Mouse (Mus musculus): Measurements from ENCODE around the gene Kpna7. TPM values are rescaled to one million over a fixed set of nuclear protein-coding genes. Genes with fewer than 3 reads are reported as not detected.

The Kpna7 gene
- total RNA-seq, 2 experiments from 2014 or later = not detected

Other genes with a start within 250 kb of the Kpna7 start
- gene Smurf1, start 118.2 kb downstream of the Kpna7 start, total RNA-seq (2014; fragmentation: Nextera tagmentation) = 2.0 and 5.9 TPM in 2 replicates
- 3.4 and 4.6 TPM in 2 replicates for gene Smurf1, start 118.2 kb downstream of the Kpna7 start, total RNA-seq (2017)
- not detected in 2 replicates for gene Gm4871, start 51.3 kb downstream of the Kpna7 start, total RNA-seq (2014; fragmentation: Nextera tagmentation)
- gene Gm4871, start 51.3 kb downstream of the Kpna7 start, total RNA-seq (2017) = not detected in 2 replicates
- not detected in 2 replicates for gene 1700018F24Rik, start 41.0 kb downstream of the Kpna7 start, total RNA-seq (2014; fragmentation: Nextera tagmentation)
- gene 1700018F24Rik, start 41.0 kb downstream of the Kpna7 start, total RNA-seq (2017) = not detected in 2 replicates
- gene Arpc1a, start 200 bp downstream of the Kpna7 start, total RNA-seq (2014; fragmentation: Nextera tagmentation) = 76.8 and 81.1 TPM in 2 replicates
- 42.0 and 48.1 TPM in 2 replicates for gene Arpc1a, start 200 bp downstream of the Kpna7 start, total RNA-seq (2017)
- 404 and 492 TPM in 2 replicates for gene Arpc1b, start 30.2 kb upstream of the Kpna7 start, total RNA-seq (2014; fragmentation: Nextera tagmentation)
- gene Arpc1b, start 30.2 kb upstream of the Kpna7 start, total RNA-seq (2017) = 197 and 242 TPM in 2 replicates
- 59.3 and 90.3 TPM in 2 replicates for gene Pdap1, start 56.2 kb upstream of the Kpna7 start, total RNA-seq (2014; fragmentation: Nextera tagmentation)
- gene Pdap1, start 56.2 kb upstream of the Kpna7 start, total RNA-seq (2017) = 92.6 and 159 TPM in 2 replicates
- gene Bud31, start 56.3 kb upstream of the Kpna7 start, total RNA-seq (2014; fragmentation: Nextera tagmentation) = 108 and 163 TPM in 2 replicates
- gene Bud31, start 56.3 kb upstream of the Kpna7 start, total RNA-seq (2017) = 194 and 205 TPM in 2 replicates
- 9.3 and 10.5 TPM in 2 replicates for gene Ptcd1, start 83.1 kb upstream of the Kpna7 start, total RNA-seq (2014; fragmentation: Nextera tagmentation)
- gene Ptcd1, start 83.1 kb upstream of the Kpna7 start, total RNA-seq (2017) = 12.8 and 14.7 TPM in 2 replicates
- gene Cpsf4, start 83.2 kb upstream of the Kpna7 start, total RNA-seq (2014; fragmentation: Nextera tagmentation) = 42.2 and 45.3 TPM in 2 replicates
- gene Cpsf4, start 83.2 kb upstream of the Kpna7 start, total RNA-seq (2017) = 47.9 and 51.3 TPM in 2 replicates
- 372 and 531 TPM in 2 replicates for gene Atp5j2, start 108.0 kb upstream of the Kpna7 start, total RNA-seq (2014; fragmentation: Nextera tagmentation)
- 127 and 170 TPM in 2 replicates for gene Atp5j2, start 108.0 kb upstream of the Kpna7 start, total RNA-seq (2017)
- 1.6 and 6.2 TPM in 2 replicates for gene Zkscan14, start 117.8 kb upstream of the Kpna7 start, total RNA-seq (2014; fragmentation: Nextera tagmentation)
- 20.8 and 21.1 TPM in 2 replicates for gene Zkscan14, start 117.8 kb upstream of the Kpna7 start, total RNA-seq (2017)
- 6.8 and 8.5 TPM in 2 replicates for gene Zkscan5, start 120.5 kb upstream of the Kpna7 start, total RNA-seq (2014; fragmentation: Nextera tagmentation)
- gene Zkscan5, start 120.5 kb upstream of the Kpna7 start, total RNA-seq (2017) = 7.9 and 10.1 TPM in 2 replicates
- 28.2 and 34.0 TPM in 2 replicates for gene Zfp655, start 147.7 kb upstream of the Kpna7 start, total RNA-seq (2014; fragmentation: Nextera tagmentation)
- 33.5 and 37.3 TPM in 2 replicates for gene Zfp655, start 147.7 kb upstream of the Kpna7 start, total RNA-seq (2017)
- gene Zscan25, start 196.5 kb upstream of the Kpna7 start, total RNA-seq (2014; fragmentation: Nextera tagmentation) = 12.1 and 13.2 TPM in 2 replicates
- 4.1 and 10.4 TPM in 2 replicates for gene Zscan25, start 196.5 kb upstream of the Kpna7 start, total RNA-seq (2017)